Mouse (Mus musculus): Measurements from ENCODE around the gene Trappc13. TPM values are rescaled to one million over a fixed set of nuclear protein-coding genes. Genes with fewer than 3 reads are reported as not detected.

The Trappc13 gene
- polyA plus RNA-seq, 1 experiment = 2.8 TPM

DNA sequence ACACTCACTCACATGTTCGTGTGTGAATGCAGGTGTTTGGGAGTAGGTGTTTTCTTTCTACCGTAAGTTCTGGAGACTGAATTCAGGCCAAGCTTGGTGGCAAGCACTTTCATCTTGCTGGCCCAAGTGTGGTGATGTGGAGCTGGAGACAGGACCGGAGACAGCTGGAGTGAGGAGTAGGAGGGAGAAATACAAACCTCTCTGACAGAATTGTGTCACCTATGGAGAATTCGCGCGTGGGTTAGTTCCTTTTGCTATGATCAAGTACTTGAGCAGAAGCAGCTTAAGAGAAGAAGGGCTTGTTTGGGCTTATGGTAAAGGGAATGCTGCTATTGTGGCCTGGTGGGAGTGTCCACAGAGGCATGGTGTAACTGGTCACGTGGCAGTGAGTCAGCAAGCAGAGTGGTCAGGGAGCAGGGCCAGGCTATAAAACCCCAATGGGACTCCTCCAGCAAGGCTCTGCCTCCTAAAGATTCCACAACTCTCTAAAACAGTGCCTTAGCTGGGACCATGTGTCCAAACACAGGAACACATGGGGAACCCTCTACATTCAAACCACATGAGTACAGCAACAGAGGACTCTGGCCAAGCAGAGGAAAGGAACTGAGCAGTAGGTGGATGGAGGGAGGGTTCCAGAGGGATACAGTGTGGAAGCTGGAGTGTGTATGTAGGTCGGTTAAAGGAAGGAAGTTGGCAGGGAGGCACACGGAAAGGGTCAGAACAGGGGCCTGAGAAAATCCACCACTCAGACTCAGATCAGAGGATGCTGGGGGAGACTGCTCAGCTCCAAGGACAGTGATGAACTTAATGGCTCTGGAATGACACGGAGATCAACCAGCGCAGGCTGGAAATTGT is 83.5 kb downstream of the Trappc13 start:
- no peak for TF ChIP-seq POLR2A (IDR thresholded peaks at IDR 0.05; ENCODE audit: low read depth, low read length)
- no peak for TF ChIP-seq CTCF (IDR thresholded peaks at IDR 0.05; ENCODE audit: extremely low read depth, insufficient read depth, insufficient read length, insufficient replicate concordance)
- Histone ChIP-seq H3K36me3 (ENCODE audit: control insufficient read depth, insufficient read depth, low read length) (no peaks in the 10 kb centered on the region), H3K27ac (ENCODE audit: insufficient read depth, low read length) (no peak overlapping the region), H3K4me1 (ENCODE audit: control insufficient read depth, insufficient read depth, insufficient read length) (no peaks in the 10 kb centered on the region), H3K27me3 (ENCODE audit: control insufficient read depth, insufficient read depth, low read length) (no peaks in the 10 kb centered on the region), H3K4me3 (ENCODE audit: extremely low read depth, insufficient read depth, insufficient read length) (no peak overlapping the region)
- DNase-seq (ENCODE audit: low read depth in 1 of 2, low spot score in 2 of 2) = no peak
- WGBS = 80% methylated on average over 11 of the region's 11 CpGs

Other genes with a start within 250 kb of the Trappc13 start
- 3.2 and 3.7 TPM in 2 replicates for gene Nln, start 68.9 kb downstream of the Trappc13 start, polyA plus RNA-seq (2012; rRNA removed)
- 0.12 and 0.16 TPM in 2 replicates for gene Sgtb, start 68.7 kb downstream of the Trappc13 start, polyA plus RNA-seq (2012; rRNA removed)
- gene Trim23, start 328 bp upstream of the Trappc13 start, polyA plus RNA-seq (2012; rRNA removed) = 1.2 and 1.5 TPM in 2 replicates
- gene Cenpk, start 50.1 kb upstream of the Trappc13 start, polyA plus RNA-seq (2012; rRNA removed) = 0.13 and 0.21 TPM in 2 replicates
- gene Ppwd1, start 50.4 kb upstream of the Trappc13 start, polyA plus RNA-seq (2012; rRNA removed) = 0.67 and 1.1 TPM in 2 replicates
- 2.4 and 2.9 TPM in 2 replicates for gene Adamts6, start 109.4 kb upstream of the Trappc13 start, polyA plus RNA-seq (2012; rRNA removed)

Measured in spleen, adult 2 months (tissue).